Comparison of ENCODE assay signal across 12 mouse cellular contexts in genomic region chr1:192981658-192982057, GRCm38 (mm10).
"Had no signal": no experiment of that assay in that cellular context is flagged by ENCODE, and none has a peak within 500 bp of the region (broad histone marks: within the 10 kb centered on the region; RNA-seq: fewer than 3 reads in every experiment).

No protein-coding gene starts in this region.

- H3K36me3 ChIP-seq: limb, embryonic 10.5 days; midbrain, embryonic 12.5 days; neural tube, embryonic 15.5 days had no signal

- H3K9me3 ChIP-seq: limb, embryonic 10.5 days; megakaryocyte, embryonic 14.5 days; midbrain, embryonic 12.5 days; neural tube, embryonic 15.5 days had no signal

- H3K4me1 ChIP-seq: limb, embryonic 10.5 days; megakaryocyte, embryonic 14.5 days; midbrain, embryonic 12.5 days; neural tube, embryonic 15.5 days had no signal

- H3K27me3 ChIP-seq: megakaryocyte, embryonic 14.5 days; midbrain, embryonic 12.5 days; neural tube, embryonic 15.5 days had no signal

- H3K4me3 ChIP-seq: left cerebral cortex, adult 2 months; limb, embryonic 10.5 days; megakaryocyte, embryonic 14.5 days; midbrain, embryonic 12.5 days; neural tube, embryonic 15.5 days had no signal

- ATAC-seq: lung, postnatal 0 days had no signal

- H3K27ac ChIP-seq: left cerebral cortex, adult 2 months; limb, embryonic 10.5 days; midbrain, embryonic 12.5 days; neural tube, embryonic 15.5 days; stomach, postnatal 0 days had no signal

- H3K9ac ChIP-seq: midbrain, embryonic 12.5 days; neural tube, embryonic 15.5 days had no signal

- H3K4me2 ChIP-seq: midbrain, embryonic 12.5 days; neural tube, embryonic 15.5 days had no signal

- DNase-seq: kidney, adult 8-10 months; kidney, postnatal 25 days; lung, adult 2 months; lung, postnatal 36 days; thymus, postnatal 14 days had no signal
